Mouse (Mus musculus) embryo, embryonic 11.5 days (tissue): Measurements from ENCODE around the gene Tmc7.

Source experiments
- DNase-seq: peaks from one replicate; pipeline ENCODE4 v3.0.0-alpha.2; 2012; ENCODE audit warnings: low read depth, low spot score

The Tmc7 gene

DNA sequence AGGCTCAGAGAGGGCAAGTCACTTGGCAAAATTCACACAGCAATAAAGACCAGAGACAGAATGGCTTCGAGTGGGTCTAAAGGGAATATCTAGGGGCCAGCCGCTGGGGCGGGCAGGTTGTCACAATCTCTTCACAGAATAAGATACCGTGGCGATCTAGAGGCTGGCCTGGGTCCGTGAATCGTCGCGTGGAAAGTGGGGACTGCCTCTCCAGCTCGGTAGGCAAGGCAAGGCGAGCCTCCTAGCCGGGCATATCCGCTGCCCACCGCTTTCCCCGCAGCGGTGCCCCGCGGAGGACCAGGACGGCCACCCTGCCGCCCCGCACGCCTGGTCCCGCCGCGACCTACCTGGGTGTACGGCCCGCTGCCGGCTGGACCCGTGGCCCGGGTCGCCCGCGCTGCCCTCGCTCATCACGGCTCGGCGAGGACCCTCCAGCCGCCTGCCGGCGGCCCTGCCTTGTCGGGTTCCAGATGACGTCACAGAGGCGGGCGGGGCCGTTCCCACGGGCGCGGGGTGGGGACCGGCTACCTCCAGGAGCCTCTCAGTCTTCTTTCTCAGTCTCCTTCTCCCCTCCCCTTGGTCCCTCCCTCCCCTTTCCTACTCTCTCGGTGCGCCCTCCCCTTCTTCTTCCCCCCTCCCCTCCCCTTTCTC lies at the start of gene Tmc7:
Gene Tmc7, minus strand, starts transcription at position 480 of the 651 bp plus-strand sequence.
- DNase-seq: peak; percentile 73

DNA sequence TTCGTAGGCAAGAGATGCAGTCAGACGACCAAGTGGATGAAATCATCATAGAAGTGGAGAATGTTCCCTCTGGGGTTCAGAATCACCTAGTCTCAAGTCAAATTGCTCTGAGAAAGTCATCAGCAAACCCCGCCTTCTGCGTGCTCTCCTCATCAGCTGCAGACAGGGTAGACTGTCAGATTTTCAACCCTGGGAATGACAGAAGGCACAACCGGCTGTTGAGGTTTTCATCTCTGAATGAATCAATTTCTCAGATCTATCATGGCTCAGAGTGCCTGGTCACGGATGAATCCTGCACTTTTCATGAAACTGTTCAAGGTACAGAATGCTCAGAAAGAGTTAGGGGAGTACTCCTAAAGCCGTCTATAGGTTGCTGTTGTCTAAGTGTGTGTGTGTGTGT lies 49.4 kb upstream of the Tmc7 start:
- no peak for DNase-seq

DNA sequence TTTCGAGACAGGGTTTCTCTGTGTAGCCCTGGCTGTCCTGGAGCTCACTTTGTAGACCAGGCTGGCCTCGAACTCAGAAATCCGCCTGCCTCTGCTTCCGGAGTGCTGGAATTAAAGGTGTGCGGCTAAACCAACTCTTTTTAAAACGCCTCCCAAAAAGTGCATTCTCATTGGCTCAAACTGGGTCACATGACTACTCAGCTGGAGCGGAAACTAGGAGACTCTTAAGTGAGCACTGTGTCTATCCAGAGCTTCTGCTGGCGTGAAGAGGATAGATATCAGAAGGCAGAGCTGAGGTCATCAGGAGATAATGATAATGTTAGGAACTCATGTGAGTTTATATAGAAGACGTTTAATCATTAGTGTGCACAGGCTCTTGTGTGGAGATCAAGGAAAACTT lies 48.6 kb upstream of the Tmc7 start:
- no peak for DNase-seq

DNA sequence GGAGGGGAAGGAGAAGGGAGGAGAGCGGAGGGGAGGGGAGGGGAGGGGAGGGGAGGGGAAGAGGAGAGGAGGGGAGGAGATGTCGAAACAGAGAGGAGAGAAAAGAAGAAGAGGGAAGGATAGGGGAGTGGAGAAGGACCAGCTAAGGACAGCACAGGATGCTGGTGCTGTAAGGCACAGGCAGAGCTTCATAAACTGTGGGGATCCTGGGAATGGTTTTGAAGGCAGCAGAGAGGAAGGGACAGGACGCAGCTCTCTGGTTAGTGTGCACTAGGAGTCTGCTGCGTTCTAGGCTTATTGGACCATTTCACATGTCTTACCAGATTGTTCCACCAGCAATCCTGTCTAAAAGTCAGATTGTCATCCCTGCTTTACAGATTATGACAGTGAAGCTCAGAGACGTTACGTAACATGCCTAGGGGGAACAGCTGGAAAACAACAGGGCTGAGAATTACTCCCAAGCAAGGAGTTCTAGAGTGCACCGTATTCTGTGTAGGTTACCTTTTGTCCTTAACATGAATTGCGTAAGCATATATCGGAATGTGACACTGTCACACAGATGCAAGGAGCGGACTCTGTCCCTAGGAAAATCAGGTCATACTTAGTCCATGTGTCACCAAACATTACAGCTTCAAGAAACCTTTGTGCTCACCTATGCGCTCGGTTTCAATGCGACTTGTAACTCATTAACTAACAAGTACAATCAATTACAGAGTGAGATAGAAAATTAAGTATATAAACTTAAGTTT lies 43.2 kb upstream of the Tmc7 start:
- no peak for DNase-seq

DNA sequence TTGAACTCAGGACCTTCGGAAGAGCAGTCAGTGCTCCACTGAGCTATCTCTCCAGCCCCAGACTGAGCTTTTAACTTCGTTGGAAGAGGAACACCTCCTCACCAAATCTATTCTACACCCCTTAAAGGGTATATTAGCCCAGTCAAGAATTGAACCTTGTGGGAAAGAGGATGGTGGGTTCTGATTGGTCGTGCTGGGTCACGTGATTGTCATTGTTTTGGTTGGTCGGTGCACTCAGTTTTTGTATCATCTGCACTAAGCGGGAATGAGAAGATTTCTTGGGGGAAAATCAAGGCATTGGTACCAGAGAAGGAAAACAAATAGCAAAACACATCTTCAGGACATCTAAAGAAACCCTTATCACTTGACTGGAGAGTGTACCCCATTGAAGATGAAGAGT lies 36.6 kb upstream of the Tmc7 start:
- DNase-seq: no peak

DNA sequence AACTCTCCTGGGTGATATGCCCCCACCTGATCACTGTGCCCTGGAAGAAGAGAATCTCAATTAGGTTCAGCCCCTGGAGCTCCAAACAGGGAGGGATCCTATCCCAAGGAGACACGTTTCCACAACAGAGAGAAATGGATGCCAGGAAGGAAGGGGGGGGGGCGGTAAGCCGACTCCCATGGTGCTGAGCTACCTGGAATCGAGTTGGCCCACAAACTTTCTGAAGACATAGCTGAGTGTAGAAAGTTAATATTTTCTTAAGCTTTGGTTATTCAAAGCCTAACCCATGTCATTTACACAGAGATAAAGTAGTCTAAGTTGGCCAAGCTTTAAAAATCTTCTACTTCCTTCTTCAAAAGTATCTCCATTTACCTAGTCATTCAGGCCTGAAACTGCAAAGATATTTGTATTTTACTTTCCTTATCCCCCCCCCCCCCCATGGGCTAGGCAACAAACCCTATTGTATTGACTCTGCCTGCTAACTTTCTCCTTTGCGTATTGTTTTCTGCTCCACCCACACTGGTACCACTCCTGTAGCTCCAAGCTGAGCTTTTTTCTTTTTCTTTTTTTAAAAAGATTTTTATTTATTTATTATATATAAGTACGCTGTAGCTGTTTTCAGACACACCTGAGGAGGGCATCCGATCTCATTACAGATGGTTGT lies 35.8 kb upstream of the Tmc7 start:
- DNase-seq: no peak

DNA sequence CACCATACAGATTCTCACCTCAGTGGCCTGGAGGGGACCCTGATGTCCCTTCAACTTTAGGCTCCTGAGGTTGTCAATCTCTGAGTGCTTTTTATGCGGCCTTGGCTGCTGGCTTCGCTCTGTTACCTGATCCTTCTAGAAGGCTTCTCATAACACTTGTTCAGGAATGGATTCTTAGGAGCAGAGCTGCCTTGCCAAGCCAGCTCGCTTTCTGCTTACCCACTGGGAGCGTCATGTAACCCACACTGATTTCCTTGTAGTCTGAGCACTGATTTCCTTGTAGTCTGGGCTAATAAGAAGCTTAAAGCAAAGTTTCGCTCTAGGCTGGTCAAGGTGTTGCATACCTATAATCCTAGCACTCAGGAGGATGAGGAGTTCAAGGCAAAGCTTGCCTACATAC lies 33.6 kb upstream of the Tmc7 start:
- no peak for DNase-seq

DNA sequence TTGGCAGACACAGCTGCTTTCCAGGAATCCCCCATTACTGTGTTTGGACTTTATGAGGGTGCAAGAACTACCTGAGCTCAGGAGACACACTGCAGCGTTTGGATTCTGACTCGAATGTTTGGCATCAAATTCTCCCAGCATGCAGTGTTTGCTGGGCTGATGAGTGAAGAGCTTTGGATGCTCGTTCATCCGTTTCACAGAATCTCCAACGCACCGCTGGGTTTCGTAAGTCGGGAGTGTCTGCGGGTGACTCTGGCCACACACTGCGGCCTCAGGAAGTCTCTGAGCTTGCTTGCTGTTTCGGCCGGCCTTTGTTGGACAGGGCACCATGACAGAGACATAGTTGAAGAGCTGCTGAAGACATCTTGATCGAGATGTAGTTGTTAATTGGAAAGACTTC lies 29.5 kb upstream of the Tmc7 start:
- DNase-seq: no peak

DNA sequence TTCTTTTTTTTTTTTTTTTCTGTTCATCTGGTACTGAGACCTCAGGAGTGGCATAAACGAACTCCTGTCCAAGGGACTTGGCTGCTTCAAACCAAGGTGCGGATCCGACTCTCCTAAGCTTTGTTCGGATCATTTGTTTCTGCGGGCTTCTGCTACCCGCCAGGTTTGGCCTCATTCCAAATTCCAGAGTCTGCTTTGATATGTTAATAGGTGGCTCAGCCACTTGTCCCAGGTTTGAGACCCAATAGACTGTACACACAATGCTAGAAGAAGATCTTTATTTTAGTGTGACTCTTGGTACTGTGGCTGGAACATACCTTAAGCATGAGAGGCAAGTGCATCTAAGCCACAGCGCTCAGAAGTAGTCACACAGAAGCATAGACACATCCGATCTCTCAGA lies 27.4 kb upstream of the Tmc7 start:
- no peak for DNase-seq

DNA sequence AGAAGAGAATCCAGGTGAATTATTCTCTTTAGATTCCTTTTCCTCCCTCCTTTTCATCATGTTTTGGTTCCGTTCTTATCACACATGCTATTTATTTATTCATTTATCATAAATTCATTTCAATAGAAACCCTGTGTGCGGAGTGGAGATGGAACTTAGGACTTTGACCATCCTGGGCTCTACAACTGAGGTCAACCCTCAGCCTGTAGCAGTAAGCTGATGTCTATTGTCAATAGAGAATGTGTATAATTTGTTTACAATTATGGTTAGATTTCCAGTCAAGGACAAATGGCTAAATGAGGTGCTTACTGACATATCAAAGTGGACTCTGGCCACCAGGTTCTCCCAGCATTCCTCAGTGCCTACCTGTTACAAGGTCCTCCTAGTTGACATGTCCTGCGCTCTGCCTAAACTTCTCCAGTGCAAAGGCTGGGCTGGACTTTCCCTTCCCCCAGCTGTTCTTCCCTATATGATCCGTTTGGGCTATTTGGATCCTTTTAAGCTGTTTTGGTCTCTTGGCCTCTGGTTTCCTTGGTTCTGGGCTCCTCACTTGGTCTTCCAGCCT lies 26.7 kb upstream of the Tmc7 start:
- DNase-seq: no peak

DNA sequence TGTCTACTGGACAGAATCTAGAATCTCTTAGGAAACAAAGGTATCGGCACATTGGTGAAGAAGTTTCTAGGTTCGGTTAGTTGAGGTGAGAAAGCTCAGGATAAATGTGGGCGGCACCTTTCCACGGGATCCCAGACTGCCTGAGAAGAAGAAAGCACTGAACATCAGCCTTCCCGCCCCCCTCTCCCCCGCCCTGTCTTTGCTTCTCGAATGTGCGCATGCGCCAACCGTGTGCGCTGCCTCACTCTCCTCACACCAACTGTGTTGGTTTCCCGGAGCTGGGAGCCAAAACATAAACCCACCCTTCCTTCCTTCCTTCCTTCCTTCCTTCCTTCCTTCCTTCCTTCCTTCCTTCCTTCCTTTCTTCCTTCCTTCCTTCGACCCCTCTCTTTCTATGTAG lies 26.2 kb upstream of the Tmc7 start:
- no peak for DNase-seq

DNA sequence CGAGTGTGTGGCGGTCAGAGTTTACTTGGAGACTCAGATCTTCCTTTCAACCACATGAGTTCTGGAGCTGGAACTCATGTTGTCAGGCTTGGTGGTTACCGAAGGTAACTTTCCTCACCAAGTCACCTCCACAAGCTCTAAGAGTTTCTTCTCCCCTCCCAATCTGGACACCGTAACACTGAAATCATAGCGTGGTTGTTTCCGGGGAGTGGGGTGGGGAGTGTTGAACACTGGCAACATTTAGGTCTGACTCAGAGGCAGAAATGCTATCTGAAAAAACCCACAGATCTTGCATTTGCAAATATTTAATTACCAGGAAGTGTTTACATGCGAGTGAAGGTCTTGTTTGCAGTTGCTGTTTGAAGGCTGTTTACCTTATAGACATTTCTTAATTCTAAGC lies 25.3 kb upstream of the Tmc7 start:
- DNase-seq: no peak

DNA sequence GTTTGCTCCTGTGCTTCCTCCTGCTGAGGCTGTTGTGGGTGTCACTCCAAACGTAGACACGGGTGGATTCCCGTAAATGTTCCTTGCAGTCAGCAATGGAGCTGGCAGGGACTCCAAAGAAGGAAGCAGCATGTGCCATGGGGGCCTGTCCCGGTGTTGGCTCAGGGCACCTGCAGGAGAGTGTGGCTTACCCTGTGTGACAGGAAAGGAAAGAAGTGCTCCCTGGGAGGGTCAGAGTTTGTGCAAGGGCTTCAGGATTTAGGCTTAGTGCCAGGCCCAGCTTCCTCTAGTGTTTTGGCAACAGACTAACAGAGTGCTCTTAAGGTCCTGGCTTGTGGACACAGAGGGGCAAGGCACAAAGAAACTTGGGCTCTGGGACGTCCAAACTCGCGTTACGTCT lies 20.3 kb upstream of the Tmc7 start:
- DNase-seq: no peak

DNA sequence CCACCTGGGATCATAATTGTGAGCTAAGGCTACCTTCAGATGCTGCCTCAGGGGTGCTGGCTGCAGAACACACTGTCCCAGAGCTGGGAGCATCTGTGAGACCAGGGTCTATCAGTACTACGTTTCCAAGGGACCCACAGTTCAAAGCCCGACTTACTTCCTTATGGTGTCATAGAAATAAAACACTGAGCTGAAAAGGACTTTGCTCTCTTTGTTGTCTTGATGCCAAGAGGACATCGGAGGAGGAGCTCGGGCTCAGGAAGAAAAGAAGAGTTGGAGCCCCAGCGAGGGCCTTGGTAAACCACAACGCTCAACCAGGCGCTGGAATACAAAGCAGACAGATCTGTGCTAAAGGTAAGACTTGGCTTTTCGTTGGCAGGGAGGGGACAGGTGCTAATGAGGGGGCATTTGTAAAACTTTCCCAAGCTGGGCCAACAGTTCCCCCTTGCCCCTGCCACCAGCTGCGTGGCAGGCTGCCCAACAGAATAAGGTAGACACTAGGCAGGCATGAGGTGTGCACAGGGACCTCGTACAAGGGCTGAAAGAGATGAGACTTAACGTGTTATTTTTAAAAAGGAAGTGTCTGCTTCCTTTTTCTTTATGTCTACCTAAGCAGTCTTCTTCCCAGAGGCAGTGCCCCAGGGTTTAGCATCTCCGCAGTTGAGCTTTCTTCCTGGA lies 15.6 kb upstream of the Tmc7 start:
- DNase-seq: no peak

DNA sequence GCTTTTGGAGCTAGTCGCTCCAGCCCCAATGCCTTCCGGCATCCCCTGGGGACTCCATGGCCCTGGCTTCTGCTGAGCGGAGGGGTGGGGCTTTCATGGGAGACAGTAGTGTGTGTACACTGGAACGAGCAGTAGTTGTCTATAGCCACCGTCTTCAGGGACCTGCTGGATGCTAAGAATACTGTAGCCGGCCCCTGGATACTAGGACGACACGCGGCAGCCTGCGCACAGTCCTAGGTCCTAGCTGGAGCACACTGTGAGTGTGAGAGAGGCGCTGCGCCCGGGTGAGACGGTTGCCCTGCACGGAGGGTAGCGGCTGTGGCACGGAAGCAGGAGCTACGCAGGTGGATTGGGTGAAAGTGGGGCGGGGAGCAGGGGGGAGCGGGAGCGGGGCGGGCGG lies 12.7 kb upstream of the Tmc7 start, which contains the start of gene Tmc5:
Gene Tmc5, plus strand, starts transcription at position 97 of the 400 bp plus-strand sequence.
- no peak for DNase-seq

DNA sequence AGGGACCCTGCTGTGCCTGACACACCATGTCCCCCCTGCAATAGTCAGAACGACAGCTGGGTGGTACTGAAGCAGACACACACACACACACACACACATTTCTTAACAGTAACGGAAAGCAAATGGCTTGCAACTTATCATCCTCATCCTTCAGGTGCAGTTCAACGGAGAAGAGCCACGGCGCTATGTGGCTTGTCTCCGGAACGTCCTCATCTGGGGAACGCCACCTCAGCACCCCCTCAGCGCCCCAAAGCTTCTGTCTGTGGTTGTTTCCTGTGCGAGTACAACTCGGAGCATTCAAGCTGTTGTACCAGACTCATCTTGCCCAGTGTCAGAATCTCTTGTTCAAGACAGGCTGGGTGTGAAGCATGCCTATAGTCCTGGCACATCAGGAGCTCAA lies 11.7 kb upstream of the Tmc7 start:
- no peak for DNase-seq

DNA sequence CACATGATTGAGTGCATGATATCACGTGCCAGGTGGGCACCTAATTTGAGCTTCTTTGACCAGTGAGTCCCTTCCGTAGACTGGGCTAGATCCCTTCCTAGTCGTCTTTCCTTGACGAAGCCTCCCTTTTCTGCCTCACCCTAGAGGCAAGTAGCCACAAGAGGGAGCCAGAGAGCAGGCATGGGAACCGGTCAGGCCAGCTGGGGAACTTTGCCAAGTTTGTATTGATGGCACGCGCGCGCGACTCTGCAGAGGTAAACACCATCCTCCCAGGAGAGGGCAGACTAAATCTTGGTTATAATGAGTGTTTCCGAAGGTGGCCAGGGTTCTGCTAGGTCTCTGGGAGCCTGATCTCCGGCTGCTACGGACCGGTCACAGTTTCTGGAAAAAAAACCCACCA lies 10.7 kb upstream of the Tmc7 start:
- peak; percentile 87 for DNase-seq

DNA sequence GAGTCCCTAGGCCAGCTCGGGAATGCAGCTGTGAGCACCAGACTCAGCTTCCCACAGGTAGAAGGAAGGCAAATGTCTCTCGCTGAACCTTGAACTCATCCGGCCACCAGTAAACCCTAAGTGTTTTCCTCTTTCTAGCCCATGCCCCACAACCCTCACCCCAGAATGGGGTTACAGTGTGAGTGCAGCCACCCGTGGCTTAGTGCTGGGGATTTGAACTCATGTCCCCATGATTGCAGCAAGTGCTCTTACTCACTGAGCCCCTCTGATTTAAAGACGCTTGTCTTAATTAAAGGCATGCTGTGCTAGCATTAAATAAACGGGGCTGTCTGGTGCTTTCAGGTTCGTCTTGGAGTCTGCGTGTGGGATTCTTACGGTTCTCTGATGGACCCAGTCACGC lies 10.1 kb upstream of the Tmc7 start:
- DNase-seq: no peak

DNA sequence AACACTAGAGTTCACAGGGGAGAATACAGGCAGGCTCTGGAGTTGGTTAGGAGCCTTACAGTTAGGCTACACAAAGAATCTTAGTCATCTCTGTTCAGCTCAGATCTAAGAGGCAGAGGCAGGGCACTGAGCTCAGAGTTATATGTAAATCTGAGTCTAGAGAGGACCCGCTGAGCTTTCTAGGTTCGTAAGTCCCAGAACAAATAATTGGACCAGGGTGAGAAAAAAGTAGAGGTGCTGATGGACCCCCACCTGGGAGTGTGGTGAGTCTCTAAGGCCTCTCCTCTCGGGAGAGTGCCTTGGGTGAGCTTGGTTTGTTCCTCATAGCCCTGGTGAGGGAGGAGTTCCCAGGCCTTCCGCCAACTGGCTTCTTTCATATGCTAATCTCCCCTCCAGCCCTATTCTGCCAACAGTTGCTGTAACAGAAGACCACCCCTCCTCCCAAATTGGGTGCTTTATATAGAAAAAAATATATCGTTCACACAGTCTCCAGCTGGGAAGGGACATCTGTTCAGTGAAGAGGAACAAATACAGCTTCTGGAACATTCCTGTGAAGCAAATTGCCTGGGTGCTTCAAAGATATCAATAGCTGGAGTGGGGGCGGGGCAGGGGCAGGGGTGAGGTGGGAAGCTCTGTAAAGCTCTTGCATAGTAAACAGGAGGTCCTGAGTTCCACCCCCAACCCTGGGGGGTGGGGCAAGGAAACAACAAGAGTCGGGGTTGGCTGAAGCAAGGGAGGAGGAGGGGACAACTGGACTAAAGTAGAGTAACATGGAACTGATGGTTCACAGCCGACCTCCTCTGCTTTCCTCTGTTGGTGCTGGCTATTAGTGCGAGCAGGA lies 9.3 kb upstream of the Tmc7 start:
- DNase-seq: peak; percentile 66

DNA sequence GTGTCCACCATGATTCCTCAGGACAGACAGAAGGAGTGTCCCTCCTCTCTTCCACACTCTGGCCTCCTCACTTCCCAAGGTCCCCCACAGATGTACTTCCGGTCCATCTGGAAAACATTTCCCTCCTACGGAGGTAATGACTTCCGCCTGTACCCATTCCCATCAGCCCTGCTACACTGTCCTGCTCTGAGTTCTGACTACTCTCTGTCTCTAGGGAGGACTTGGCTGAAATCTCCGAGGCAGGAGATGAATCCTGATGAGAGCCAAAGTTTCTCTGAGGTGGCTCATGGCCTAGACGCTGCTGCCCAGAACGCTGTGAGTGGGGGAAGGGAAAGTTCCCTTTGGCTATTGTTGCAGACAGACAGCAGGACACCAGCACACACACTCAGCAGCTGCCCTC lies 7.6 kb upstream of the Tmc7 start:
- DNase-seq: no peak

DNA sequence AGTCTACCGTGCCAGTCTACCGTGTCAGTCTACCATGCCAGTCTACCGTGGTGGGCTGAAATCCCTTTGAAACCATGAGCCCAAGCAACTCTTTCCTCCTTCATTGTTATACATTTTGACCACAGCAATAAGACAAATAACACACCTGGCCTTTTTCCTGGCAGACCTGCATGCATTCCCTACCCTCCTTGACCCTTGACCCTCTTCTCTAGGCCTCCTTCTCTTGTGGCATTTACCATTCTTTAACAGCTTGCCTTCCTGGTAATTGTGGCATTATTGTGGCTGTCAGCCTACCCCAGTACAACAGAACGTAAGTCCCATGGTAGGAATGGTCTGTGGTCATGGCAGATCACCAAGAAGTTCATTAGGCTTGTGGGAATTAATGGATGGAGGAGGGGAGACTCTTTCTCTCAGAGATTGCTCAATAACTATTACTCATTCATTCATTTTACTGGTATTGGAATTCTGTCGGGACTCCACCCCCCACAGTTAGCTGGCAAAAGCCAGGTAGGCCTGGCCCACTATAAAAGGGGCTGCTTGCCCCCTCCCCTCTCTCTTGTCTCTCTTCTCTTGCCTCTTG lies 6.3 kb upstream of the Tmc7 start:
- DNase-seq: no peak
